Mouse (Mus musculus): ENCODE measurements around the gene Rhbdf1.
"Not testable (repeated sequence)": the region's sequence is repeated elsewhere in the genome, so short reads cannot be mapped to it uniquely, and the experiment has no call there.

DNA sequence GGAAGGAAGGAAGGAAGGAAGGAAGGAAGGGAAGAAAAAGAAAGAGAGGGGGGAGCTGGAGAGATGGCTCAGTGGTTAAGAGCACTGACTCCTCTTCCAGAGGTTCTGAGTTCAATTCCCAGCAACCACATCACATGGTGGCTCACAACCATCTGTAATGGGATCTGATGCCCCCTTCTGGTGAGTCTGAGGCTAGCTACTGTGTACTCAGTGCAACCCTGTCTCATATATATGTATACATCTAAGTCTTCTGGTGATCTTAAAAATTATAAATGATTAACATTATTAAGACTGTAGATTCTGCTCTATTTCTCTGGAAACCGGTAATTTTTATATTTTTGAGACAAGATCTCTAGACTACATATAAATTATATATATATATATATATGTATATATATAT, 21.1 kb downstream of the Rhbdf1 start:
- not testable (repeated sequence) for TF ChIP-seq POLR2A (IDR thresholded peaks at IDR 0.05; ENCODE audit: control insufficient read depth, extremely low read depth, insufficient read depth, low read length, poor library complexity); CTCF (IDR thresholded peaks at IDR 0.05; ENCODE audit: borderline replicate concordance, control insufficient read depth, extremely low read depth, insufficient read depth, low read length, poor library complexity)

All from thymus, adult 2 months (tissue).